Mouse (Mus musculus): ENCODE data around the gene Sectm1b. TPM values are rescaled to one million over a fixed set of nuclear protein-coding genes. Genes with fewer than 3 reads are reported as not detected.

Sectm1b gene
- total RNA-seq, 1 experiment from 2014 or later: not detected

DNA sequence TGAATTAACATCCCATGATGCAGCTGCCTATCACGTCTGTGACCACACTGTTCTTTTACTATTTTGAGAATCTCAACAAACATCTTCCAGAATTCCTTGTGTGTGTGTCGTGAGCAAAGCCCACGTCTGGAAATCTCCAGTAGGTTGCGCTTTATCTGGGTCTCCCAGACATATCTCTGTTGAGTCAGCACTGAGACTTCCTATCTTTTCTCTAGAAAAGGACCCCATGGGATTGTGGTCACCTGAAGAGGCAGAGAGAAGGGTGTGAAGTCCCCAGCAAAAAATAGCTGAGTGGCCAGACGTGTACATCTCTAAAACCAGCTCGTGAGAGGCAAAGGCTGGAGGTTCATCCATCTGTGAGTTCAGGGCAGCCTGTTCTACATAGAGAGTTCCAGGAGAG lies 39.2 kb downstream of the Sectm1b start:
- no peak for DNase-seq

DNA sequence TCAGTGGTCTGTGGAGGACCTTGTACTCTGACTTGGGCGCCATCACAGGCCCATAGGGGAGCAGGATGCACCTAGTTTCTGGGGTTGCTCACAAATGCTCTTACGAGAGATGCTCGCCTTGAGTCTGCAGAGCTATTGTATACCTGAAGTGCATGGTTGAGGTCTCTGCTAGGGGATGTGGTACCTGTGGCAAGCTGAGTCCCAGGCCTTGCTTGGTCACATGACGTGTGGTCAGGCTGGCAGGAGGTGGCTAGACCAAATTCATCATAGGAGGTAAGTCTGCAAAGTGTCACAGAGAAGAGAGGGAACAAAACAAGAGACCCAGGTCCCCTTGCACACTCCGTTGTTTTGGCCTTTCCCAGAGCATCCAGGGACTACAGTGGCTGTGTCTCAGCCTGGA lies 43.9 kb downstream of the Sectm1b start:
- DNase-seq: no peak

DNA sequence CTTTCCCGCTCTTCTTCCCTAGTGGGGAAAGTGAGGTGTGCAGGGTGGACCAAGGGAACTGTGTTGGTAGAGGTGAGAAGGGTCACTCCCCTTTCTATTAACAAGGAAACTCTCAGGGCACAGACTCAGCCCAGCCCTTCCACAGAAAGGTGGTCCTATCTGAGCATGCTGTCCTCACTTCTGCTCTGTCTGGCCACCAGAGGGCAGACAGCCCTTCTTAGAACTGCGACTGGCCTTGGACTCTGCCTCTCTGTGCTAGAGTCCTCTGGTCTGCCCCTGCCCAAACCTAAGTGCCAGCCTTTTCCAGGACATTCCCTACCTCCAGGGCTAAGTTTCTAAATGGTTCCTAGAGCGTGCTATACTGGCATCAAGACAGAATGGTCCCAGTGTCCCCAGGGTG lies 45.7 kb downstream of the Sectm1b start:
- peak; percentile 84 for DNase-seq

DNA sequence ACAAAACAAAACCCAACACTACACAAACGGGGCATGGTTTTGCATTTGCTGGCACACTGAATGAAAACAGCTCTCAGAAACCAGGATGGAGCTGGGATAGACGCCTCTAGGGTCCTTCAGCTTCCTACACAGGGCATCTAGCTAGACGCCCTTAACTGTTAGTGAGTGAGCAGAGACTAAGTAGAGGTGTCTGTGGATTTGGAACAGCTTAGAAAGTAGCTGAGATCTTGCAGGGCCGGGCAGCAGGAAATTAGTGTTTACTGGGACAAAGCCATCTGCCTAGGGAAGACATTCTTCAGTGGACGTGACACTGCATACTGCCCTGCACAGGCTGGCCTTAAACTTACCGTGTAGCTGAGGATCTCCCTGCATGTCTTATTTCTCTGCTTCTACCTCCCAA lies 47.9 kb downstream of the Sectm1b start:
- no peak for DNase-seq

DNA sequence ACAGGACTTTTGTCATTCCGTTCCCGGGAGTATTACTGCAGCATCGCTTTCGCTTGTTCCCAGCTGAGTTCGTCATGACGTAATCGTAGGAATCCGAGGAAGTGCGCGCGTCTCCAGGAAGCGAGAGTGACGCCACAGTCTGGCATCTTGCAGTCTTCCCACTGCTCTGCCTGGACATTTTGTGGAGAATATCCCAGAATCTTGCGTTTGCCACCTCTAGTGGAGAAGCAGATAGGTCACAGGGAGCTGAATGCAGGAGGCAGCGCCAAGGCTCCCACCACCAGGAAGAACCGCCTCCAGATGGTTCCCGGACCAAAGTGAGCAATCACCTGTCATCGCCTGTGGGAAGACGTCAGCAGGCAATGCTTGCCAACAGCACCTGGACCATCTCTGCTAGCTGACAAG lies 48.5 kb downstream of the Sectm1b start:
- peak; percentile 31 for DNase-seq

DNA sequence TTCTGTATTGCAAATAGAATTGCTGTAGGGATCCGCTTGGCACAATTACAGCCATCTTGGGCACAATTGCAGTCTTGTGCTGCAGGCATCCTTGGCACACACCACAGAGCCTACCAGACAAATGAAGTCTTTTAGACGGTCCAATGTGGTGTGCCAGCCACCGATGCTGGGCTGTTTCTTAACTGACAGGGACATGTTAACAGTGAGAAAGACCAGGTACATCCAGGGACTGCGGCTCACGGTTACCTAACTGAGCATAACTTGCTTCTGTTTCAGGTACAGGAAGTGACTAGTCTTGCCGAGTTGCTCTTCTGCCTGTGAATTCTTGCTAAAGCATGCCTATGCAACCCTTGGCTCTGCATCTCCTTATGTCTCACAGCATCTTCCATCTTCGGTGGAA lies 49.7 kb downstream of the Sectm1b start:
- no peak for DNase-seq

DNA sequence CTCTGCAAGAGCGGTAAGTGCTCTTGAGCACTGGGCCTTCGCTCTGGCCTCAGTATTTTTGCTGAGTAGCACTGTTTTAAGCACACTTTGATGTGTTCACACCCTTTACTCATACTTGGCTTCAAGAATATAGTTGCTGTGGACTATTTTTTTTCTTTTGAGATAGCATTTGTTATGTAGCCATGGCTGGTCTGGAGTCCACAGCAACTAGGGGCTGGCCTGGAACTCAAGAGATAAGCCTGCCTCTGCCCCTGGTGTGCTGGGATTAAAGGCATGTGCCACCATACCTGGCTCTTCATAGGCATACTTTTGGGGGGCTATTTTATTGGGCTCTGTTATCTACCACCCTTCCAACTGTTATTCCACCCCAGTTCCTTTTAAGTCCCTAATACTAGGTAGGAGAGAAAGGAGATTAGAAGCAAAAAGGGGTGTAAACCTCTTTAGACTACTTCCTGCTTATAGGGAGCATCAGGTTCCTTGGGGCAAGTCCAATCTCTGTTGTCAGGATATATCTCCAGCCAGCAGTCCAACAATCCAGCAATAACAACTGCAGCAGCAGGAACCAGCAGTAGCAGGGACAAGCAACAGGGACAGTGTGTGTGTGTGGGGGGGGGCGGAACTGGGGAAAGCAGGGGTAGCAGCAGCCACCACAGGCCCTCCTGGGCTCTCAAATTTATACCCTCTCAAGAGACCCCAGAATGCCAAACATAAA lies 53.2 kb downstream of the Sectm1b start:
- no peak for DNase-seq

DNA sequence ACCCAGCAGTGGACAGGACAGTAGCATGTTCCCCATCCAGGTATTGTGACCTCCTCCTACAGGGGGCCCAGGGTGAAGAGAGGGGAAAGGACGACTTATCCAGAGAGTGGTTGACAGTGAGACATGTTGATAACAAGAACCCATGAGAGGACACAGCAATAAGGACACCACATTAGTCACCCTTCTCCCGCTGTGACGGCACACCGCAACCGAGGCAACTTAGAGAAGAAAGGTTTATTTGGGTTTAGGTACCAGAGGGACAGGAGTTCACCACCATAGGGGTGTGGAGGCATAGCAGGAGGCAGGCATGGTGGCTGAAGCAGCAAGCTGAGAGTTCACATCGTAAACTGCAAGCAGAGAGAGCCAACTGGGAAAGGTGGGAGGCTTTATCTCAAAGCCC lies 57.2 kb downstream of the Sectm1b start:
- DNase-seq: no peak

DNA sequence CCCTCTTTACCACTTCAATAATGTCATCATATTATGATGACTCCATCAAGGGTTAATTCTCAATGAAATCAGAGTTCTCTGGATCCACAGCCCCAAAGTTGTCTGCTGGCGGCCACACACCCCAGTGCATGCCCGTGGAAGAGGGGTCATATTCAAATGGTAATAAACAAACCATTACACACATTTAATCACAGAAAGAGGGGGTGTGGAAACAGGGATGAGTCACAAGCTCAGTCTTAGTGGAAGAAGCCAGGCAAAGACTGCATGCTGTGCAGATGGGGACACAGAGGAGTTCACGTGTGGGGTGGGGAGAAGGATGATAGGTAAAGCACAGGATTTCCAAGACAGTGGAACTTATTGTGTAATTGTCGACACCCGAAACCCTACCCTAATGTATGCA lies 59.1 kb downstream of the Sectm1b start:
- DNase-seq: peak; percentile 35

Other genes starting within 250 kb of the Sectm1b start
- 94.1 and 150 TPM in 2 replicates for gene Fasn, start 239.0 kb downstream of the Sectm1b start, total RNA-seq (2021)
- gene Ccdc57, start 130.7 kb downstream of the Sectm1b start, total RNA-seq (2021): 12.6 and 17.7 TPM in 2 replicates
- 10.6 and 14.0 TPM in 2 replicates for gene Slc16a3, start 115.1 kb downstream of the Sectm1b start, total RNA-seq (2021)
- 124 and 135 TPM in 2 replicates for gene Csnk1d, start 72.2 kb downstream of the Sectm1b start, total RNA-seq (2021)
- 0.48 and 3.8 TPM in 2 replicates for gene Cd7, start 24.2 kb downstream of the Sectm1b start, total RNA-seq (2021)
- gene Sectm1a, start 17.7 kb upstream of the Sectm1b start, total RNA-seq (2021): not detected in 2 replicates
- not detected in 2 replicates for gene Tex19.2, start 55.1 kb upstream of the Sectm1b start, total RNA-seq (2021)
- gene Tex19.1, start 82.6 kb upstream of the Sectm1b start, total RNA-seq (2021): not detected in 2 replicates
- gene Uts2r, start 96.7 kb upstream of the Sectm1b start, total RNA-seq (2021): not detected in 2 replicates
- 11.5 and 13.7 TPM in 2 replicates for gene Hexdc, start 140.9 kb upstream of the Sectm1b start, total RNA-seq (2021)
- gene Ogfod3, start 141.1 kb upstream of the Sectm1b start, total RNA-seq (2021): 23.0 and 24.6 TPM in 2 replicates
- gene Cybc1, start 165.8 kb upstream of the Sectm1b start, total RNA-seq (2021): 14.3 and 23.7 TPM in 2 replicates
- gene Narf, start 173.7 kb upstream of the Sectm1b start, total RNA-seq (2021): 29.9 and 36.5 TPM in 2 replicates
- gene Foxk2, start 196.4 kb upstream of the Sectm1b start, total RNA-seq (2021): 36.9 and 37.5 TPM in 2 replicates

All from adrenal gland, postnatal 14 days (tissue).